Comparison of ENCODE assay signal across 9 mouse cellular contexts in genomic region chr7:30972426-30973250, GRCm38 (mm10). TPM values are rescaled to one million over a fixed set of nuclear protein-coding genes. Genes with fewer than 3 reads are reported as not detected.
A peak's percentile ranks its signal among the peaks of the same experiment; 100 is the strongest.
DNase-seq lines count a peak whose midpoint lies in the region; ATAC-seq and TF ChIP-seq lines count a peak whose summit lies in the region.
"Had no signal": no experiment of that assay in that cellular context is flagged by ENCODE, and none has a peak within 500 bp of the region (broad histone marks: within the 10 kb centered on the region; RNA-seq: fewer than 3 reads in every experiment).

No protein-coding gene starts in this region.

- no peak for TF ChIP-seq CTCF in lung, embryonic 14.5 days (IDR thresholded peaks at IDR 0.05; ENCODE audit: low read depth)
- TF ChIP-seq CTCF in small intestine, adult 2 months (IDR thresholded peaks at IDR 0.05; ENCODE audit: extremely low read depth, insufficient read length, insufficient replicate concordance, low read depth, low read length) = no peak

- H3K27ac ChIP-seq in lung, embryonic 14.5 days (ENCODE audit: low read depth) = peak overlapping the region; percentile 91
- no peak overlapping the region for H3K27ac ChIP-seq in forebrain, embryonic 13.5 days
- H3K27ac ChIP-seq in liver, embryonic 12.5 days = peak overlapping the region; percentile 25; the same call in 1 of the 2 replicates
- peak overlapping the region; percentile 67 for H3K27ac ChIP-seq in small intestine, adult 2 months (ENCODE audit: insufficient read depth, low read depth, low read length)

- peaks cover 13% of the 10 kb centered on the region for H3K27me3 ChIP-seq in lung, embryonic 14.5 days (ENCODE audit: insufficient read depth, low read length)
- peaks cover 14% of the 10 kb centered on the region for H3K27me3 ChIP-seq in forebrain, embryonic 13.5 days
- peaks cover 24% of the 10 kb centered on the region for H3K27me3 ChIP-seq in liver, embryonic 12.5 days (replicated peaks)
- H3K27me3 ChIP-seq in small intestine, adult 2 months (ENCODE audit: control insufficient read depth, insufficient read depth, low read length) = no peaks in the 10 kb centered on the region

- WGBS in lung, embryonic 14.5 days = 4% methylated on average over 41 of the region's 41 CpGs
- WGBS in forebrain, embryonic 13.5 days = 3% methylated on average over 41 of the region's 41 CpGs
- WGBS in liver, embryonic 12.5 days (ENCODE audit: insufficient replicate concordance) = 9% methylated on average over 41 of the region's 41 CpGs
- 6% methylated on average over 41 of the region's 41 CpGs for WGBS in small intestine, adult 2 months

- peak overlapping the region; percentile 68 for H3K9ac ChIP-seq in lung, embryonic 14.5 days
- peak overlapping the region; percentile 68 for H3K9ac ChIP-seq in forebrain, embryonic 13.5 days
- H3K9ac ChIP-seq in liver, embryonic 12.5 days = peak overlapping the region; percentile 52

- no peak for TF ChIP-seq POLR2A in small intestine, adult 2 months (IDR thresholded peaks at IDR 0.05; ENCODE audit: low read depth, low read length)

- ATAC-seq in lung, embryonic 14.5 days (ENCODE audit: insufficient read depth) = peak; percentile 41
- ATAC-seq in forebrain, embryonic 13.5 days = peak; percentile 44
- peak; percentile 6; the same call in 1 of the 2 replicates for ATAC-seq in liver, embryonic 12.5 days
- ATAC-seq in inflammation-experienced regulatory T-cells, adult 6 months = no peak

- H3K4me2 ChIP-seq in lung, embryonic 14.5 days = peak overlapping the region; percentile 55
- H3K4me2 ChIP-seq in forebrain, embryonic 13.5 days = peak overlapping the region; percentile 75
- H3K4me2 ChIP-seq in liver, embryonic 12.5 days = peak overlapping the region; percentile 65

- peaks cover 4% of the 10 kb centered on the region; the same call in 1 of the 2 replicates for H3K36me3 ChIP-seq in lung, embryonic 14.5 days (ENCODE audit: insufficient read depth)
- H3K36me3 ChIP-seq in forebrain, embryonic 13.5 days (ENCODE audit: poor library complexity, severe bottlenecking) = peaks cover 5% of the 10 kb centered on the region; the same call in 1 of the 2 replicates
- no peaks in the 10 kb centered on the region for H3K36me3 ChIP-seq in liver, embryonic 12.5 days
- peaks cover 22% of the 10 kb centered on the region for H3K36me3 ChIP-seq in small intestine, adult 2 months (ENCODE audit: control insufficient read depth, insufficient read depth, low read length)

- H3K9me3 ChIP-seq in lung, embryonic 14.5 days (ENCODE audit: low read depth, low read length) = no peaks in the 10 kb centered on the region
- H3K9me3 ChIP-seq in forebrain, embryonic 13.5 days (replicated peaks) = no peaks in the 10 kb centered on the region
- H3K9me3 ChIP-seq in liver, embryonic 12.5 days (replicated peaks) = no peaks in the 10 kb centered on the region

- H3K4me1 ChIP-seq in lung, embryonic 14.5 days (ENCODE audit: insufficient read depth) = no peaks in the 10 kb centered on the region
- peaks cover 11% of the 10 kb centered on the region for H3K4me1 ChIP-seq in forebrain, embryonic 13.5 days
- H3K4me1 ChIP-seq in liver, embryonic 12.5 days = peaks cover 12% of the 10 kb centered on the region
- H3K4me1 ChIP-seq in small intestine, adult 2 months (ENCODE audit: control insufficient read depth, insufficient read depth, insufficient read length, low read length) = peaks cover 9% of the 10 kb centered on the region

- peak; percentile 24 for DNase-seq in lung, embryonic 14.5 days
- no peak for DNase-seq in lung, postnatal 10 days
- no peak for DNase-seq in layer of hippocampus, adult 9-10 months (ENCODE audit: low spot score)
- no peak for DNase-seq in spleen, postnatal 36 days (ENCODE audit: low spot score in 2 of 2)

- H3K4me3 ChIP-seq in lung, embryonic 14.5 days (ENCODE audit: low read depth, low read length) = peak overlapping the region; percentile 49
- H3K4me3 ChIP-seq in forebrain, embryonic 13.5 days = peak overlapping the region; percentile 43
- peak overlapping the region; percentile 52 for H3K4me3 ChIP-seq in liver, embryonic 12.5 days
- peak overlapping the region; percentile 67 for H3K4me3 ChIP-seq in small intestine, adult 2 months (ENCODE audit: low read depth, low read length)
- H3K4me3 ChIP-seq: myocyte had no signal

RNA-seq across cellular contexts. Expression of gene Lsr, which starts 0.6 kb away (rescaled TPM):
- 66.2 and 67.4 TPM in 2 replicates for polyA plus RNA-seq in lung, embryonic 14.5 days (2014; fragmentation: Nextera tagmentation; extraction: Ambion mirVana)
- polyA plus RNA-seq in forebrain, embryonic 13.5 days (2015; fragmentation: Nextera tagmentation; extraction: Ambion mirVana) = 17.8 and 22.2 TPM in 2 replicates
- 27.3 and 28.2 TPM in 2 replicates for polyA plus RNA-seq in liver, embryonic 12.5 days (2016; fragmentation: Nextera tagmentation; extraction: Ambion mirVana)
- polyA plus RNA-seq in small intestine, adult 2 months (2012; rRNA removed) = 267 and 816 TPM in 2 replicates
- polyA plus RNA-seq in inflammation-experienced regulatory T-cells, adult 6 months (2017; shearing (Covaris generic)) = 1 to 10 TPM; 1.1 to 2.1 (median 1.4) TPM

RNA-seq across cellular contexts. Expression of gene Fam187b, which starts 1.0 kb away (rescaled TPM):
- polyA plus RNA-seq in lung, embryonic 14.5 days (2014; fragmentation: Nextera tagmentation; extraction: Ambion mirVana) = 3.6 and 4.9 TPM in 2 replicates
- polyA plus RNA-seq in forebrain, embryonic 13.5 days (2015; fragmentation: Nextera tagmentation; extraction: Ambion mirVana) = 0.58 and 0.74 TPM in 2 replicates
- polyA plus RNA-seq in liver, embryonic 12.5 days (2016; fragmentation: Nextera tagmentation; extraction: Ambion mirVana) = 1.9 and 2.8 TPM in 2 replicates
- 4.4 and 9.8 TPM in 2 replicates for polyA plus RNA-seq in small intestine, adult 2 months (2012; rRNA removed)
- polyA plus RNA-seq in inflammation-experienced regulatory T-cells, adult 6 months (2017; shearing (Covaris generic)) = 1 to 10 TPM in 1 of 3 experiments, under 1 TPM in 2; 0.55 to 1.0 (median 0.96) TPM
- polyA plus RNA-seq: myocyte had no signal

RNA-seq across cellular contexts. Expression of gene Usf2, which starts 16.0 kb away (rescaled TPM):
- 21.8 and 23.3 TPM in 2 replicates for polyA plus RNA-seq in lung, embryonic 14.5 days (2014; fragmentation: Nextera tagmentation; extraction: Ambion mirVana)
- polyA plus RNA-seq in forebrain, embryonic 13.5 days (2015; fragmentation: Nextera tagmentation; extraction: Ambion mirVana) = 23.9 and 24.4 TPM in 2 replicates
- 13.9 and 18.1 TPM in 2 replicates for polyA plus RNA-seq in liver, embryonic 12.5 days (2016; fragmentation: Nextera tagmentation; extraction: Ambion mirVana)
- 78.9 and 162 TPM in 2 replicates for polyA plus RNA-seq in small intestine, adult 2 months (2012; rRNA removed)
- 10 to 100 TPM in 2 of 3 experiments, 1 to 10 TPM in 1; 8.8 to 18.8 (median 13.6) TPM for polyA plus RNA-seq in inflammation-experienced regulatory T-cells, adult 6 months (2017; shearing (Covaris generic))

RNA-seq across cellular contexts. Expression of gene Hamp, which starts 28.8 kb away (rescaled TPM):
- polyA plus RNA-seq in lung, embryonic 14.5 days (2014; fragmentation: Nextera tagmentation; extraction: Ambion mirVana) = not detected in 2 replicates
- polyA plus RNA-seq in forebrain, embryonic 13.5 days (2015; fragmentation: Nextera tagmentation; extraction: Ambion mirVana) = not detected in 2 replicates
- polyA plus RNA-seq in liver, embryonic 12.5 days (2016; fragmentation: Nextera tagmentation; extraction: Ambion mirVana) = 0.38 TPM in 1 of 2 replicates, not detected in the other
- 0.65 TPM in 1 of 2 replicates, not detected in the other for polyA plus RNA-seq in small intestine, adult 2 months (2012; rRNA removed)
- polyA plus RNA-seq in inflammation-experienced regulatory T-cells, adult 6 months (2017; shearing (Covaris generic)) = not detected
- polyA plus RNA-seq: myocyte had no signal

RNA-seq across cellular contexts. Expression of gene Hamp2, which starts 48.2 kb away (rescaled TPM):
- polyA plus RNA-seq in lung, embryonic 14.5 days (2014; fragmentation: Nextera tagmentation; extraction: Ambion mirVana) = not detected in 2 replicates
- polyA plus RNA-seq in forebrain, embryonic 13.5 days (2015; fragmentation: Nextera tagmentation; extraction: Ambion mirVana) = not detected in 2 replicates
- not detected in 2 replicates for polyA plus RNA-seq in liver, embryonic 12.5 days (2016; fragmentation: Nextera tagmentation; extraction: Ambion mirVana)
- 0.76 and 58.9 TPM in 2 replicates for polyA plus RNA-seq in small intestine, adult 2 months (2012; rRNA removed)
- not detected for polyA plus RNA-seq in inflammation-experienced regulatory T-cells, adult 6 months (2017; shearing (Covaris generic))
- polyA plus RNA-seq: myocyte had no signal
